Mouse (Mus musculus) left cerebral cortex, postnatal 36 days (tissue): ENCODE results near the gene Brd3. TPM values are rescaled to one million over a fixed set of nuclear protein-coding genes. Genes with fewer than 3 reads are reported as not detected.
"Not testable (repeated sequence)": the region's sequence is repeated elsewhere in the genome, so short reads cannot be mapped to it uniquely, and the experiment has no call there.

Experiments
- DNase-seq, 2 experiments: peaks; one replicate each; pipeline ENCODE4 v3.0.0; 2021 to 2022; ENCODE audit warnings: low spot score in 2 of 2, mixed read lengths in 1 of 2
- intact Hi-C: fragments of 180-260 bp; cut with DNase I; formaldehyde crosslinking; loops from one replicate; pipeline ENCODE4 v1.15.1; 2025
- total RNA-seq, 2 experiments: library from RNA; stranded (reverse); gene quantifications; 2 replicates each; pipeline ENCODE4 v1.2.3; 2021

The Brd3 gene
- total RNA-seq, result 10 to 100 TPM; 43.0 to 56.9 TPM

DNA sequence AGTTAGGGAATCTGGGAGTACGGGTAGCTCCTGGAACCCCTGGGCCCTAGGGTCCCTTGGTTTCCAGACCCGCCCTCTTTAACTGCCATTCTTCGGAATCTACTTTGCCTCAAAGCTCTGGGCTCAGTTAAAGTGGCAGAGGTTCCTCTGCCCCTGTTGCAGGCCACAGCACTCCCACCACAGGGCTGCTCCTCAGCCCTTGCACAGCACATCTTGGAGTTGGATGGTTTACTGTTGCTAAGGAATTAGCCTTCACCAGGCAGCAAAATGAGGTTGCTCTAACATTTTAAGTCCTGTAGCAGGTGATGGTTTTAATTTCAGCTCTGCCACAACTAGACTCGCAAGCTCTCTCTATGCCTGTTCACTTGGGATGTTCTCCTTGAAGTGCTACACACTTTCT, at the start of gene Brd3:
TSS of gene Brd3 (minus strand) at position 101 of the 400 bp plus-strand sequence.
- no peak for DNase-seq
- intact Hi-C loops, result no loop called here

DNA sequence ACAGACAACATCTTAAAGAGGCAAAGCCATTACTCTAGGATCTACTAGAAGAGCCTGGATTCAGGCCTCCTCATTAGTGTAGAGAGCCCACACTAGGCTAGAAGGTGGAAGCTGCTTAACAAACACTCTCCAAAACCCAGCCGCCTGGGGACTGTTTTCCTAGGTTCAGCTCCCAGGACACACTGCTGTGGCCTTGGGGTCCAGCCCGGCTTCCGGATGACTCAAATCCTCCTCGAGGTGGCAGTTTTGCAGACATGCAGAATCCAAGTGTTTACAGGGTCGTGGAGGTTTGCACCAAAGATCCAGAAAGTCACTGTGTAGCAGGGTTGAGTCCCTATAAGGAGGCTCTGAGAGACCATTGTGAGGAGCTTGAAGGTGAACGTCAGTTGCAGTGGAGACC, 49.5 kb upstream of the Brd3 start:
- intact Hi-C loops, result loop anchor here (10.0 kb wide), 1 partner anchor 328 kb away; the partner anchor contains the start of gene Col5a1
- DNase-seq, result no peak

DNA sequence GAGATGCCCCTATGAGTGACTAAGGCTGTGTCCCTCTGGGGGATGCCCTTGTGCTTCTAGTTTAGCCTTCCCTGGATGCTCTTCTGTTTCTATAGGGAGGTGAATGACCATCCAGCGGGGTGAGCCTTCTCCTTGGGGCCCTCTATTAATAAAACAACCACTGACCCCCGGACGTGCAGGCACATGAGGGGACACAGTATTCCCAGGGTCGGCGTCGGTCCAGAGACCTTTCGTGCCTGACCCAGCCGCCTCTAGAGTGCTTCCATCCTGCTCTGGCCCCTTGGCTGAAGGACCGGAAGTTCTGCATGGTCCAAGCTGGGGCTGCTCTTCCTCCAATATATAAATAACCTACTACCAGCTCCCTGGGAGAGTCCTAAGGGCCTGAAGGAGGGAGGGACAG, 46.8 kb upstream of the Brd3 start:
- no peak for DNase-seq
- intact Hi-C loops, result loop anchor here (10.0 kb wide), 1 partner anchor 330 kb away; the partner anchor contains the start of gene Col5a1

DNA sequence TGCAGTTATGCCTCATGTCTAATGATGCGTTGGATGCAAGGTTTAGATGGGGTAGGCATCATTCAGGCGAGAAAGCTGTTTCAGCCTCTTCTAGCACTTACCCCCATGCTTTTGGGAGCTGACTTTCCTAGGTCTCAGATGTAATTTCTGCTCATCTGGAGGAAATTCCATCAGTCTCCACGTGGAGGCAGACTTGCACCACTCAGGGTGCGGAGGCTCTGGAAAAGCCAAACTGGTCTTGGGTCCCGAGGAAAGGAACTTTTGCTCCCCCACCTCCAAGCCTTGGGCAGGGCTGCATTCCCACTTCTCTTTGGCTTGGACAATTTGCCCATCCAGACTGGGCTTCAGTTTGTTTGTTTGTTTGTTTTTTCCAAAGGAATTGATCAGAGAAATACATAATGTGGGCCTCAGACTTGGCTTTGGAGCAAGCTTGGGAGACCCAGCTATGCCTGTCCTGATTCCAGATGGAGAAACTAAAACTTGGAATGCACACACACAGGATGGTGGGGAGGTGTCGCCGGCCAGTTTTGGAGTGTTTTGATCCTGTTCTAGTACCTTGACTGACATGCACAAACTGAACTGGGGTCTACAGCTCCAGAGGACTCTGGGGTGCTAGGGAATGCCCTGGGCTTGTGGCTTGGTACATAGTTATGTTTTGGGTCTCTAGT, 45.3 kb upstream of the Brd3 start:
- intact Hi-C loops, result loop anchor here (1.0 to 10.0 kb wide), 2 partner anchors 213 to 332 kb away; partner anchors contain the start of gene Col5a1
- DNase-seq, result peak; percentile 66 to 73

DNA sequence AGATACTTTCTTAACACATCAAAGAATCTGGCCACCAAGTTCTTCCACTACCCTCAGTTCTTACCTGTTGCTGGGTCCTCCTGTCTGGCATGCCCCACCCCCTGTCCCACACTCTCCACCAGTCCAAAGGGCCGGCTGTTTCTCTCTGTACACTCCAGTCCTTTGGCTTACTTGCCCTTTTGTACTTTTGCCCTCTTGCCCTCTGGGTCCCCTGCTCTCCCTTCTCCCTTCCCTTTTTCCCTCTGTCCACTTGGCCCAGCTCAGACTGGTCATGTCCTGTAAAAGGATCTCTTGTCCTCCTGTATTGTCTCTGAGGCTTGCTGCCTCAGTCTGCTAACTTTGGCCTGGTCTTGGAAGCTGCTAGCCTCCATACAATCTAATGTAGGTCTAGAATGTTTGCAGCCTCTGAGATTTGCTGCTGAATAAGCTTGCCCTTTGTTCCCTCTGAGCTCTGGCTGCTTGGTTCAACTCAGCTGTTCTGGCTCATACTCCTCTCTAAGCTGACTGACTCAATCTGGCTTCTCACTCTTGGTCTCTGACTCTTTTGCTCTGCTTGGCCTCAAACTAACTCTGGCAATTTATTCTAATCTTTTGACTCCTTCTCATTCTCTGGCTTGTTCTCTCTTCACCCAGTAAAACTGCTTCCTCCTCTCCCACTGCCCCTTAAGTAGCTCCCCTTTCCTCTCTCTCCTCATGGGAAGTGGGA, 41.4 kb upstream of the Brd3 start:
- DNase-seq, result no peak
- intact Hi-C loops, result loop anchor here (10.0 kb wide), 1 partner anchor 876 kb away; no protein-coding TSS in a partner anchor

DNA sequence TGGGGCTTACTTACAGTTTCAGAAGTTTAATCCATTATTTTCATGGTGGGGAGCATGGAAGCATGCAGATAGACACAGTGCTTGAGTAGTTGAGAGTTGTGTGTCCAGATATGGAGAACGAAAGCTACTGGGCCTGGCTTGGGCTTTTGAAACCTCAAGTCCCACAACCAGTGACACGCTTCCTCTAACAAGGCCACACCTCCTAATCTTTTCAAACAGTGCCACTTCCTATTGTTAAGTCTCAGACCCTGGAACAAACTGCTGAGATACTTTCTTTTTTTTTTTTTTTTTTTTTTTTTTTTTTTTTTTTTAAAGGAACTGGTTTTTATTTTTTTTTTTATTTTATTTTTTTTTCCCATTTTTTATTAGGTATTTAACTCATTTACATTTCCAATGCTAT, 40.5 kb upstream of the Brd3 start:
- intact Hi-C loops, result loop anchor here (10.0 kb wide), 1 partner anchor 877 kb away; no protein-coding TSS in a partner anchor

DNA sequence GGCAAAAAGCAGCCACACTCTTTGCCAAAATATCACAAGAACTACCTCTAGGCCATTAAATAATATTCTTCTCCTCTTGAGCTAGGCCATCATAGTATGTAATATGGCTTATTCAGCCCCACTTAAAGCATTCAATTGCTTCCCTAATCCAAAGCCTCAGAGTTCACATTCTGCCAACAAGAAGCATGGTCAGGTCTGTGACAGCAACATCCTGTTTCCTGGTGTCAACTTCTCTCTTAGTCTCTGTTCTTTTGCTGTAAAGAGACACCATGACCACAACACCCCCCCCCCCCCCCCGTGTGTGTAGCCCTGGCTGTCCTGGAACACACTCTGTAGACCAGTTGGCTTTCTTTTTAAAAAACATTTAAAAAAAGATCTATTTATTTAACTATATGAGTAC, 39.9 kb upstream of the Brd3 start:
- intact Hi-C loops, result loop anchor here (10.0 kb wide), 1 partner anchor 877 kb away; no protein-coding TSS in a partner anchor
- DNase-seq, result no peak

More for the DNA sequence above, 40.5 kb upstream of the Brd3 start:
- DNase-seq, result no peak

DNA sequence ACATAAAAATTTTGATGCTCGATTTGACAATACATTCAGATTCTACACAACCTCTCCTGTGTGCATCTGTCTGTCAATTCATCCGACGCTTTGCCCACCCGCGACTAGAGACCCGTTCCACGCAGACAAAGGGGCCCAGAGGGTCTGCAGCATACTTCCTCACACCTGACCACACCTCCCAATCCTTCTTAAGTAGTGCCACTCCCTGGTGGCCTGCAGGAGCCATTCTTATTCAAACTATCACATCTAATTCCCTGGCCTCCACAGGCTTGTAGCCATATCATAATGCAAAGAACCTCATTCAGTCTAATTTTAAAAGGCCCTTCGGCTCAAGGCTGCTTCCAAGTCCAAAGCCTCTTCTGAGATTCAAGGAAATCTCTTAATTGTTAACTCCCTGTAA, 38.6 kb upstream of the Brd3 start:
- DNase-seq, result not testable (repeated sequence)
- intact Hi-C loops, result loop anchor here (10.0 kb wide), 1 partner anchor 879 kb away; no protein-coding TSS in a partner anchor

DNA sequence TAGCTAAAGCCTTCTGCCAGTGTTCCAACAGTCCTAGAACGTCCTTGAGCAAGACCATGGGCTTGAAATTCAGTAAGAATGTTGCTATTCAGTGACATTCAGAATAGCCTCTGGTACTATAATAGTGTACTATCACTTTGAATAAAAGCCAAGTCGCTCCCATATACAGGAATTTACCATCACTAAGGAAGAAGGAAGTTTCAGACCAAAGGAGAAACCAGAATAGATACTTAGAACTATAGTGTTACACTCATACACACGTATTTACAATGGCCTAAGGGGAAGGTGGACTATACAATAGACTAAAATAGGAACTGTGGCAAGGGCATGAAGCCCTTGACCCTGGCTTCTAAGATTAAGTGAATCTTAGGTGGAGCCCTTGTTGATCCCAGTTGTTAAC, 38.1 kb upstream of the Brd3 start:
- DNase-seq, result not testable (repeated sequence)
- intact Hi-C loops, result loop anchor here (10.0 kb wide), 1 partner anchor 879 kb away; no protein-coding TSS in a partner anchor

DNA sequence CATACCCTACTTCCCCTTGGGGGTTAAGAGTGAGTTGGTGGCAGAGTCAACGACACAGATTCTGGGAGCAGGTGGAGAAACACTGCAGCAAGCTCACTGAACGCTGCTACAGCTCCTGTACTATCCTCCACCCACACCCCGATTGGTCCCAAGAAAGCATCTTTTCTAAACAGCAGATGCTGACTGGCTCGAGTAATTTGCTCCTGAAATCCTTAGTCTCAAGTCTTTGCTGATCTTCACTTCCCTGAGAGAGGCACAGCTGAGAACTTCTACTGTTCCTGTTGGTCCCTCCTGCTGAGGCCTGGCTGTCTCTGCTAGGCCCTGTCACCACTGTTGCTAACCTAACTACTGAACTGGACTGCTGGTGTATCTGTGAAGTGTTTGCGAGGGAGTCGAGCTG, 37.2 kb upstream of the Brd3 start:
- intact Hi-C loops, result loop anchor here (10.0 kb wide), 1 partner anchor 880 kb away; no protein-coding TSS in a partner anchor

DNA sequence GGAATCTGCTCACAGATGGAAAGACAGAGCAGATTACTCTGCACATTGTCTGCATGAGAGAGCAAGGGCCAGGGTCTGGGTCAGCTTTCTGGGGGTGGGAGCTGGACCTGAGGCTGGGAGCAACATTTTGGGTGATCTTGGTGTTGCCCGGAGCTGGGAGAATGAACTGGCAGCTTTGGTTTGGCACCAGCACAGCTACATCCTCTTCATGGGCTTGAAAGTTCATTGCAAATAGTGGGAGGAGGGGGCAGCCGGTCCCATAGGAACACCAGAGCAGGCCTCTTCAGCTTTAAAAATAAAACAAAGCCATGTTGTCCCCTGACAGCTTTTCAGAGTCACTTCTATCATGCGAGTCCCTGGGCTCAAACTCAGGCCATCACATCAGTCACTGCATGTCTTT, 33.8 kb upstream of the Brd3 start:
- intact Hi-C loops, result loop anchor here (10.0 kb wide), 1 partner anchor 884 kb away; no protein-coding TSS in a partner anchor
- no peak for DNase-seq

More for the DNA sequence above, 37.2 kb upstream of the Brd3 start:
- DNase-seq, result no peak

DNA sequence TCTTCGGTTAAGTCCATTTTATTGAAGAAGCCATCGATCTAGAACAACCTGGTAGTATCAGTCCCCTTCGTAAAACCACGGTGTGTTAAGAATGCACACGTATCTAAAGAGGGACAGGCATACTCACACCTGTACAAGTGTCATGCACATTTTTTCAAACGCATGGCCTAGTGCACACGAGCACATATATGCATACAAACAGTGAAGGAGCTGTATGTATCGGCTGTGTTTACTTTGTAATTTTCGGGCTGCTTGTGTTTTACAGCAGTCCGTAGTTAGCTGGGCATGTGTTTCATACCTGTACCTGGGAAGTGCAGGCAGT, 33.0 kb upstream of the Brd3 start:
- intact Hi-C loops, result loop anchor here (10.0 kb wide), 1 partner anchor 884 kb away; no protein-coding TSS in a partner anchor
- no peak for DNase-seq

DNA sequence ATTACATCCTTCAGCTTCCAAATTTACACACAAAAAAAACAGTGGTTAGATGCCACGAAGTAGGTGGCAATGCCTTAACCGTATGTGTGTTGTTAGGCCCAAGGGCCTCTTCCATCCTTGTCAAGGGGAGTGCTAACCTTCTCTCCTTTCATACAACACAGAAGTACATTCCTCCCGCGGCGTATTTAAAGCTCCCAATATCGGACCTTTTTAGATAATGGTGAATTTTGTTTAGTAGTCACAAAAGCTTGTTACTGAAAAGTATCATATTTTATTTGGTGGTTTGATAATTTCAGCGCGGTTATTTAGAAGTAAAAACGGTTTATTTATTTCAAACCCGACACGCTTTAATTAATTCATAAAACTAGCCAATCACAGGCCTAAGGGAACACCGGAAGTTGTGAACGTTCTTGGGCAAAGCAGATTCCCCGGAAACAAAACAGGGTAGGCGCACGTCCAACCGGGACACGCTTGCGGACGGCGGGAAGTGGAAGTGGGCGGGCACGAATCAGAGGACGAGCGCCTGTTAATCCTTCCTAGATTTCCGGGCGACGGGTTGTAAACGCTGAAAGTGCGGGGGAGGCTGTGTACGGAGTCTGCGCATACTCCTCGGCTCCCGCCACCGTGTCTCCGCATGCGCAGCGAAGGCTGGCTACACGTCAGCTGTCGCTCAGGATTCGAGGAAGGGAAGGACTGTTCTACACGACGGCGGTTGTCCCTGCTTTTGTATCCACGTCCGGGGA, 32.5 kb upstream of the Brd3 start:
- intact Hi-C loops, result loop anchor here (10.0 kb wide), 1 partner anchor 885 kb away; no protein-coding TSS in a partner anchor
- DNase-seq, result peak; percentile 99

DNA sequence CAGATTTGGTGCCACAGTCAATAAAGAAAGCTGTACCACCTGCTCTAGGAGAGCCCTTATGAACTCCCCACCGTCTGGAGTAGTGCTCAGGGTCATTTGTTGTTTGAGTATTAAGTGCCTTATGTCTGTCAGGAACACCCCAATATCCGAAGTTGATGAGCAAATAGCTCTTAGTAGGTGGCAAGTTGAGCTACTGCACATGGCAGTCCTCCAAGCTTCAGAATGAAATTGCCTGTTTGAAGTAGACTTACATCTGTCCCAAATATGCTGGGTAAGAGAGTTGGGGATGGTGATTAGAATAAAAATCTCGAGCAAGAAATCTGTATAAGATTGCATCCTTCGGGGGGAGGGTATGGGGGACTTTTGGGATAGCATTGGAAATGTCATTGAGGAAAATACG, 31.9 kb upstream of the Brd3 start:
- DNase-seq, result no peak
- intact Hi-C loops, result no loop called here

DNA sequence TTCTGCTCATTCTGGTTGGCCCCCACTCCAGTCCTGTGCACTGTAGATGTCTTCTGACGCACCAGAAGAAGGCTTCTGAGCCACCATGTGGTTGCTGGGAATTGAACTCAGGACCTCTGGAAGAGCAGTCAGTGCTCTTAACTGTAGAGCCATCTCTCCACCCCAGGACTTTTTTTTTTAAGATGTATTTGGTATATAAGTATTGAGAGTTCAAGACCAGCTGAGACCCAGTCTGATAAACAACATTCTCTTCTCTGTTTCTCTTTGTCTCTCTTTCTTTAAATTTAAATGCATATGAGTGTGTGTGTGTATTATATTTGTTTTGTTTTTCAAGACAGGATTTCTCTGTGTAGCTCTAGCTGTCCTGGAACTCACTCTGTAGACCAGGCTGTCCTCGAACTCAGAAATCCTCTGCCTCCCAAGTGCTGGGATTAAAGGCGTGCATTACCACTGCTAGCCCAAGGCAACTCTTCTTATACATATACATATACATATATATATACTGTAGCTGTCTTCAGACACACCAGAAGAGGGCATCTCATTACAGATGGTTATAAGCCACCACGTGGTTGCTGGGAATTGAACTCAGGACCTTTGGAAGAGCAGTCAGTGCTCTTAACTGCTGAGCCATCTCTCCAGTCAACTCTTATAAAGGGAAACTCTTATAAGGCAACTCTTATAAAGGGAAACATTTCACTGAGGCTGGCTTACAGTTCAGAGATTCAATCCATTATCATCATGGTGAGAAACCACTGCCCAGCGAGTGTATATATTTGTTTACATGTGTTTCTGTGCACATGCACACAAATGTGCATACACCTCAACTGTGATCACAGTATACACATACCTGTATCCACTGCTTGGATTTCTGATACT, 31.2 kb upstream of the Brd3 start:
- intact Hi-C loops, DNase-seq: not testable (repeated sequence)

DNA sequence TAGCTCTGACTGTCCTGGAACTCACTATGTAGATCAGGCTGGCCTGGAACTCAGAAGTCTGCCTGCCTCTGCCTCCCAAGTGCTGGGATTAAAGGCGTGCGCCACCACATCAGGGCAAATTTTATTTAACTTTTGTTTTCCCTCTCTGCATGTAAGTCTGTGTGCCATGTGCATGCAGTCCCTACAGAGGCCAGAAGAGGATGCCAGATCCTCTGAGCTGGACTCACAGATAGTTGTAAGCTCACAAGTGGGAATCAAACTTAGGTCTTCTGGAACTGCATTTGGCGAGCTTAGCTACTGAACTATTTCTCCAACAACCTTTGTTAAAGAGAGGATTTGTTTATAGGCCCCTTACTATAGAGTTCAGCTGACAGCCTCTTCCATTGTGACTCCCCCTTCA, 10.8 kb upstream of the Brd3 start:
- intact Hi-C loops, result loop anchor here (5.0 kb wide), 1 partner anchor 236 kb away; no protein-coding TSS in a partner anchor
- DNase-seq, result no peak

DNA sequence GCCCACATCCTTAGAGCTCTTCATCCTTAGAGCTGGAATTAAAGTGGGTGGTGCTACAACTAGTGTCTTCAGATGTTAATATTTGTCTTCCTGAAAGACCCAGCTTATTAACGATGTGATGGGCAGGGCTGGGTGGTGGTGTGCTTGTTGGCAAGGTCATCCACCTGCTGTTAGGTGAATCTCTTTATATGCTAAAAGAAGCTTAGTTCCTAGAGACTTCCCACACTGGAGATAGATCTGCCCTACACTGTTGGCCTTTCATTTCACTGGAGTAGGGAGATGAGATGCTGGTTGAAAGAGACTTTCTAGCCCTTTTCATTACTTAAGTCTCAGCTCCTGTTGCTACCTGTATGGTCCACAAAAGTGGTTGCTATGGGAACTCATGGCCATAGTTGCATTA, 8.8 kb upstream of the Brd3 start:
- intact Hi-C loops, result loop anchor here (5.0 kb wide), 1 partner anchor 234 kb away; no protein-coding TSS in a partner anchor
- no peak for DNase-seq

DNA sequence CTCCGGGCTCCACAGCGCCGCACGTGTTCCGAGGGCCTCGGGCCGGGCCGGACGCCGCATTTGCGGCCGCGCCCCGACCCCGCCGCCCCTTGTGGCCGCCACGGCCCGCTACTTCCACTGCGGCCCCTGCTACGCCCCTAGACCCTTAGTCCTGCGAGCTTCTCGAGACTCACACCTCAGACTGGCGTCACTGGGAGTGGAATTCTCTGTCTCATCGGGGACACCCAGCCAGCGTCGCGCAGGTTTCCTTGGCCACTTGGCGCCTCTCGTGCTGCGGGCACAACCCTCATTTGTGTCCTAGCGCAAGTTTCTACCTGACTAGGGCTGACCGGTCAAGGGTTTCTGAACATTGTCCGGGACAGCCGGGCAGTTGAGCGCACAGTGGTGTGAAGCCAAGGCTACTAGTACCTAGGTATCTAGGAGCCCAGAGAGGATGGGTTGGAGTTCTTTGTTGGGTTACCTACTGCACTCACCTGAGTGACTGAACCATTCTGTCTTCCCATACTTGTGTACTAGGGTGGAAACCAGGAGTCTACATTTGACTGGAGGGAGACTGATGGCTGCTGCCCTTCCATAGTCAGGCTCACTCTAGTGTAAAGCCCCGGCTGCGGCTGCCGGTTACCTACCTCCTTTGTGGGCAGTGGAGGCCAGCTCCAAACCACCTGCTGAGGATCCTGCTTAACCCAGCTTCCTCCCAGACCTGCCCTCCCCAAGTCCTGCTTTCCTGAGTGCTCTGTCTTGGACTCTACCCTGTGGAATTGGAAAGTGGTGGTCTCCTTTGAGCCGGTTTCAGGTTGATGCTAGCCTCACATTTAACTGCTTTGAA, 8.1 kb upstream of the Brd3 start:
- no peak for DNase-seq
- intact Hi-C loops, result loop anchor here (1.0 to 5.0 kb wide), 2 partner anchors 40 to 233 kb away; no protein-coding TSS in a partner anchor
